Mouse (Mus musculus): ENCODE data around the gene Hdac9. TPM values are rescaled to one million over a fixed set of nuclear protein-coding genes. Genes with fewer than 3 reads are reported as not detected.
"Not testable (repeated sequence)": the region's sequence is repeated elsewhere in the genome, so short reads cannot be mapped to it uniquely, and the experiment has no call there.

Gene Hdac9
- polyA plus RNA-seq, 1 experiment = 7.6 TPM

- Histone ChIP-seq H3K27ac (ENCODE audit: control insufficient read depth, insufficient read depth, low read depth, low read length, poor library complexity) (no peak overlapping the region), H3K4me1 (ENCODE audit: control insufficient read depth, insufficient read depth, low read length) (no peaks in the 10 kb centered on the region), H3K4me3 (replicated peaks; ENCODE audit: control insufficient read depth, low read depth, low read length) (no peak overlapping the region)
- TF ChIP-seq CTCF (IDR thresholded peaks at IDR 0.05; ENCODE audit: control insufficient read depth, insufficient read depth, low read length) = no peak
- TF ChIP-seq POLR2A (IDR thresholded peaks at IDR 0.05; ENCODE audit: borderline replicate concordance, control insufficient read depth, low read depth, low read length) = no peak
- WGBS = 69% methylated on average over 3 of the region's 3 CpGs
Observed at GRCm38 (mm10) chr12:34487021-34487420, 429.9 kb downstream of the Hdac9 start.

- TF ChIP-seq POLR2A (IDR thresholded peaks at IDR 0.05; ENCODE audit: borderline replicate concordance, control insufficient read depth, low read depth, low read length) (no peak), CTCF (IDR thresholded peaks at IDR 0.05; ENCODE audit: control insufficient read depth, insufficient read depth, low read length) (no peak)
- Histone ChIP-seq H3K4me1 (ENCODE audit: control insufficient read depth, insufficient read depth, low read length) (no peaks in the 10 kb centered on the region), H3K27ac (ENCODE audit: control insufficient read depth, insufficient read depth, low read depth, low read length, poor library complexity) (no peak overlapping the region), H3K4me3 (replicated peaks; ENCODE audit: control insufficient read depth, low read depth, low read length) (no peak overlapping the region)
- 18% methylated on average over 2 of the region's 2 CpGs for WGBS
Observed at GRCm38 (mm10) chr12:34486016-34486415, 430.9 kb downstream of the Hdac9 start.

- H3K4me3 ChIP-seq (replicated peaks; ENCODE audit: control insufficient read depth, low read depth, low read length) = no peak overlapping the region
- TF ChIP-seq CTCF (IDR thresholded peaks at IDR 0.05; ENCODE audit: control insufficient read depth, insufficient read depth, low read length) (no peak), POLR2A (IDR thresholded peaks at IDR 0.05; ENCODE audit: borderline replicate concordance, control insufficient read depth, low read depth, low read length) (no peak)
- H3K27ac ChIP-seq (ENCODE audit: control insufficient read depth, insufficient read depth, low read depth, low read length, poor library complexity) = no peak overlapping the region
- no peaks in the 10 kb centered on the region for H3K4me1 ChIP-seq (ENCODE audit: control insufficient read depth, insufficient read depth, low read length)
- 86% methylated on average over 5 of the region's 5 CpGs for WGBS
Observed at GRCm38 (mm10) chr12:34481702-34482101, 435.2 kb downstream of the Hdac9 start.

DNA sequence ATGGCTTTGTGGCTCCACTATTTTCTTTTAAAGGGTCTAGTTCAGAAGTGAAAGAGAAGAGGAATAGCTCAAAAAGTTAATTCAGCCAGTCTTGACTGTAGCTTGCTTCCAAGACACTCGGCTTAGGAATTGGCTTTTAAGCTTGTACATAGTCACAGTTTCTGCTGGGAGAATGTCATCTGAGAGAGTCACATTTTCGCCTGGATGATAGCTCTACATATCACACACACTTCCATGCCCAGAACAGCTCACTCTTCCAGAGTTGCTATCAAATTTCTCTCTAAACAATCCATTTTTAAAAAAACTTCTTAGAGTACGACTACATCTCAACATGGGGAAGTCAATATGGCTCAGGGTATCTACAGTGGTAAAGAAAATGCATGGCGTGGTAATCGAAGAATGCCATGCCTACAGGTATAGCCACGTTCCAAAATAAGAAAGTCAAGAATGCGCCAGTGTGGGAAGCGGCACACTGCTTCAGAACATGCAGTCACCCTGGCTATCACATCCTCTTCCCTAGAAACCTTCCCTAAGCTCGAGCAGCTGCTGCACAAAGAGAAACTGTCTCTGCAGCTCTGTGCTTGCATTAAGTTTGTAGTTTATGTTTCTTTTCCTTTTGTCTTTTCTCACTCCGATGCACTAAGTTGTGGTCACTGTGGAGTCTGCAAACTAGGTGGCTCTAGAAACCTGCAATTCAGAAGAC, 443.8 kb downstream of the Hdac9 start:
- no peak for TF ChIP-seq POLR2A (IDR thresholded peaks at IDR 0.05; ENCODE audit: borderline replicate concordance, control insufficient read depth, low read depth, low read length)
- Histone ChIP-seq H3K4me3 (replicated peaks; ENCODE audit: control insufficient read depth, low read depth, low read length) (no peak overlapping the region), H3K27ac (ENCODE audit: control insufficient read depth, insufficient read depth, low read depth, low read length, poor library complexity) (no peak overlapping the region), H3K4me1 (ENCODE audit: control insufficient read depth, insufficient read depth, low read length) (no peaks in the 10 kb centered on the region; the same call in 1 of the 2 replicates)
- WGBS = 73% methylated on average over 10 of the region's 10 CpGs

GRCm38 (mm10) chr12:34472542-34472941, 444.4 kb downstream of the Hdac9 start:
- TF ChIP-seq POLR2A (IDR thresholded peaks at IDR 0.05; ENCODE audit: borderline replicate concordance, control insufficient read depth, low read depth, low read length) = no peak
- TF ChIP-seq CTCF (IDR thresholded peaks at IDR 0.05; ENCODE audit: control insufficient read depth, insufficient read depth, low read length) = no peak
- Histone ChIP-seq H3K4me1 (ENCODE audit: control insufficient read depth, insufficient read depth, low read length) (no peaks in the 10 kb centered on the region; the same call in 1 of the 2 replicates), H3K4me3 (replicated peaks; ENCODE audit: control insufficient read depth, low read depth, low read length) (no peak overlapping the region), H3K27ac (ENCODE audit: control insufficient read depth, insufficient read depth, low read depth, low read length, poor library complexity) (no peak overlapping the region)
- WGBS = 61% methylated on average over 4 of the region's 4 CpGs

DNA sequence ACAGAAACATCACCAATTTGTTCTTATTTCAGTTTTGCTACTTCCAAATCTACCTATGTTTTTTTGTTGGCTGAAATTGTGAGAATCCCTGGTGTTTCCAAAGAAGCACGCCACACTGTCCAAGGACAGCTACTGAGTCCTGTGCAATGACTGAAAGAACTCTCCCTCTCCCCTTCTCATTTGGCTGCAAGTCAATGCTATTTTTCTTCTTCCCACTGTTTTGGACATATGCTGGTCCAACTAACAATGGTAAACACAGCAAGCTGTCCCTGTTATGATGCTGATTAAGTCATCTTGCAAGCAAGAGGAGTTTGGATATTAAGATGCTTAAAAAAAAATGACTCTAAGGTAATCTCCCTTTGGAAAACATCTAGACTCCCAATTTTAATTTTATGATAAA, 455.2 kb downstream of the Hdac9 start:
- WGBS = 71% methylated on average over 1 of the region's 1 CpGs
- Histone ChIP-seq H3K27ac (ENCODE audit: control insufficient read depth, insufficient read depth, low read depth, low read length, poor library complexity) (no peak overlapping the region), H3K4me3 (replicated peaks; ENCODE audit: control insufficient read depth, low read depth, low read length) (no peak overlapping the region), H3K4me1 (ENCODE audit: control insufficient read depth, insufficient read depth, low read length) (no peaks in the 10 kb centered on the region)
- TF ChIP-seq CTCF (IDR thresholded peaks at IDR 0.05; ENCODE audit: control insufficient read depth, insufficient read depth, low read length) = no peak
- no peak for TF ChIP-seq POLR2A (IDR thresholded peaks at IDR 0.05; ENCODE audit: borderline replicate concordance, control insufficient read depth, low read depth, low read length)

DNA sequence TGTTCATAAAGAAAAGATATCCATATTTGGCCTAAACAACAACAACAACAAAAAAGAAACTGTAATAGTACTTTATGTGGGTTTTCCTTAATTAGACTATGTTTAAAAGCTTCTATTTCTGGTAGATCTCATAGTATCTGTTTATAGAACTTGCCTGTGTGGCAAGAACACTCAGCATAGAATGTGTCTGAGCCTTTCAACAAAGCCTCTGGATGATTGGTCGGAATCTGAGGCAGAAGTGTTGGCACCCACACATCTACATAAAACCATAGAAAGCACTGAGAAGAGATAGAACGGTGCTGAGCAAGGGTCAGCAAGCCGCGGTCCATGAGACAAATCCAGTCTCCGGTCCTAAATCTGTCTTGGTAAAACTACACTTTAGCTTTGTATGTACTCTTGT, 464.3 kb downstream of the Hdac9 start:
- Histone ChIP-seq H3K4me1 (ENCODE audit: control insufficient read depth, insufficient read depth, low read length) (no peaks in the 10 kb centered on the region), H3K4me3 (replicated peaks; ENCODE audit: control insufficient read depth, low read depth, low read length) (no peak overlapping the region), H3K27ac (ENCODE audit: control insufficient read depth, insufficient read depth, low read depth, low read length, poor library complexity) (no peak overlapping the region)
- 83% methylated on average over 5 of the region's 5 CpGs for WGBS
- TF ChIP-seq CTCF (IDR thresholded peaks at IDR 0.05; ENCODE audit: control insufficient read depth, insufficient read depth, low read length) (no peak), POLR2A (IDR thresholded peaks at IDR 0.05; ENCODE audit: borderline replicate concordance, control insufficient read depth, low read depth, low read length) (no peak)

GRCm38 (mm10) chr12:34451198-34451597, 465.7 kb downstream of the Hdac9 start:
- Histone ChIP-seq H3K4me1 (ENCODE audit: control insufficient read depth, insufficient read depth, low read length) (no peaks in the 10 kb centered on the region), H3K27ac (ENCODE audit: control insufficient read depth, insufficient read depth, low read depth, low read length, poor library complexity) (no peak overlapping the region), H3K4me3 (replicated peaks; ENCODE audit: control insufficient read depth, low read depth, low read length) (no peak overlapping the region)
- TF ChIP-seq POLR2A (IDR thresholded peaks at IDR 0.05; ENCODE audit: borderline replicate concordance, control insufficient read depth, low read depth, low read length) = no peak
- TF ChIP-seq CTCF (IDR thresholded peaks at IDR 0.05; ENCODE audit: control insufficient read depth, insufficient read depth, low read length) = peak; percentile 38; the same call in 1 of the 2 replicates
- 52% methylated on average over 2 of the region's 2 CpGs for WGBS

GRCm38 (mm10) chr12:34444724-34445123, 472.2 kb downstream of the Hdac9 start:
- WGBS = 91% methylated on average over 1 of the region's 1 CpGs
- not testable (repeated sequence) for H3K4me3 ChIP-seq (replicated peaks; ENCODE audit: control insufficient read depth, low read depth, low read length); H3K4me1 ChIP-seq (ENCODE audit: control insufficient read depth, insufficient read depth, low read length); H3K27ac ChIP-seq (ENCODE audit: control insufficient read depth, insufficient read depth, low read depth, low read length, poor library complexity)
